Mouse (Mus musculus): ENCODE data around the gene Man2a2.

GRCm38 (mm10) chr7:80410380-80410779, 39.2 kb upstream of the Man2a2 start:
- TF ChIP-seq CTCF (IDR thresholded peaks at IDR 0.05; ENCODE audit: borderline replicate concordance, insufficient read depth, low read length) (no peak), POLR2A (IDR thresholded peaks at IDR 0.05; ENCODE audit: low read depth, low read length) (no peak)

All from embryonic fibroblast, embryonic 13.5 days (primary cell).